Mouse (Mus musculus): Measurements from ENCODE around the gene Cpsf4l.

- TF ChIP-seq CTCF (IDR thresholded peaks at IDR 0.05; ENCODE audit: low read depth, low read length) = no peak
- no peak for TF ChIP-seq POLR2A (IDR thresholded peaks at IDR 0.05; ENCODE audit: extremely low read depth, insufficient read depth, low read length)
Observed at GRCm38 (mm10) chr11:113666205-113666604, 43.6 kb downstream of the Cpsf4l start.
